Mouse (Mus musculus): ENCODE results near the gene Neb. TPM values are rescaled to one million over a fixed set of nuclear protein-coding genes. Genes with fewer than 3 reads are reported as not detected.

Gene Neb
- total RNA-seq, 2 experiments from 2014 or later = 5.7 to 7.3 TPM

GRCm38 (mm10) chr2:52374706-52375105 lies 3.6 kb downstream of the Neb start:
- DNase-seq = no peak

DNA sequence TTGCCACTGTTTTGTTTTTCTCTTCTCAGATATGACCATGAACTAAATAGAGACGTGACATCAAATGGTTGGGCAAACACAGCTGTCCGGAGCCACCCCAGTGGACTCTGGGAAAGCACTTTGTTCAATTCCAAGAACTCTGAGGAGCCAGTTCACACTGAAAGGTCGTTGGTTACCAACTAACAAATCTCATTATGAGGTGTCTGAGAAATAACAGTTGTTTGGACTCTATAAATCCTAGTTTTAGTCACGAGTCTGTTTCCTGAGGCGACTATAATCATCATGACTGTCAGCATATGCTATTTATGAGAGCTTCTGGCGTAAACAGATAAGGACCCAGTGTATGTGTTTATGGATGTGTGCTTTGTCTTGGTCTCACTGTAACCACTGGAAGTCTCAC lies 5.8 kb downstream of the Neb start:
- DNase-seq = no peak

GRCm38 (mm10) chr2:52372080-52372479 lies 6.2 kb downstream of the Neb start:
- no peak for DNase-seq

DNA sequence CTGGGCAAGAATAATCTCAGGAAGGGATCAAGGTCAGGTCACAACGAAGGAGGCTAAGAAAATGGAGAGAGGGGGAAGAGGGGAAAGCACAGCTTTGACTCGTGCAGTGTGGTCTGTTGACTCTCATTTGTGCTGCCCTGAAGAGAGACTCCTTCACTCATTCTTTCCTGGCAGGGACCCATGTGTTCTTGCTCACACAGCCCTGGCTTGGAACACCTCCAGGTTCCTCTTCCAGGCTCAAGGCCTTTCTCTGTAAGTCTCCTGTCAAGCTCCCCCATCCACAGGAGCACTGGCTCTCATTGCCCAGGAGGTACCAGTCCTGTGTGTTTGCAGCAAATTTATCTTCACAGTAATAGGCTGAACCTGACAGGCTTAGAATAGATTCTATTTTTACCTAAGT lies 7.2 kb downstream of the Neb start:
- peak; percentile 70 to 71 for DNase-seq

GRCm38 (mm10) chr2:52369622-52370021 lies 8.7 kb downstream of the Neb start:
- no peak for DNase-seq

GRCm38 (mm10) chr2:52367665-52368064 lies 10.6 kb downstream of the Neb start:
- no peak for DNase-seq

GRCm38 (mm10) chr2:52367248-52367647 lies 11.0 kb downstream of the Neb start:
- no peak for DNase-seq

GRCm38 (mm10) chr2:52361086-52361485 lies 17.2 kb downstream of the Neb start:
- DNase-seq = no peak

GRCm38 (mm10) chr2:52359722-52360121 lies 18.6 kb downstream of the Neb start:
- DNase-seq = no peak

DNA sequence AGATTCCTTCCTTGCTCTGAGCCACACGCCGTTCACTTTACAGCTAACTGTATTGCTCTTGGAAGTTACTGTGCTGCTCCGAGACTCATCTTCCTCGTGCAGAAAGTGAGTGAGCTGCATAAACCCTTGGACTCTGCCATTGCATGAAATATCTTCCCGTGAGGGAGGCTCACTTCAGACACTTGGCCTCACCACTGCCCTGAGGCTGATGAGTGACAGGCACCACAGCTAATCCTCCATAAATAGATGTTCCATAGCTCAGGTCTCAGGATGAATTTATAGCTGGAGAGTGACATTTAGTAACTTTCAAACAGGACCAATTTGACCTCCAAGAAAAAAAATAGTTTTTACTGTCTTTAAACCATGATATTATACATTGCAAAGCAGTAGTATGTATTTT lies 20.1 kb downstream of the Neb start:
- peak in 1 of 2 experiments; percentile 31 for DNase-seq

- DNase-seq = no peak
These were observed 27.2 kb downstream of the Neb start for GRCm38 (mm10) chr2:52351029-52351428.

GRCm38 (mm10) chr2:52340990-52341389 lies 37.3 kb downstream of the Neb start:
- DNase-seq = no peak

DNA sequence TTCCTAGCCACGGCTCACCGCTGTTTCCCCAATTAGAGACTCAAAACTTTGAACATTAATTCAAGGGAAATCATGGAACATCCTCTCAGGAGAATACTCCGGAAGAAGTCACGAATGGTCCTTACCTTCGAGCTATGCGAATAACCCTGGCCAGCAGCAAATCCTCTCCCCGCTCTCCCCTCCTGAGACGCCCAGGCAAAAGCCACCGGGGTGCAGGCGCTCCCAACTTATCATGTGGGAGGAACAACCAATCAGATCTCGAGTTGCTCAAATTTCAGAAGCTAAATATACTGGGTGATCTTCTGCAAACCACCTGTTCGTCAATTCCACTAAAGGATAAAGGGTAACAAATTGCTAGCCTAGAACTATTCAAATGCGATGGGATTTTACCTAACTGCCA lies 42.7 kb downstream of the Neb start:
- no peak for DNase-seq

- DNase-seq = no peak
These were observed 43.2 kb downstream of the Neb start for GRCm38 (mm10) chr2:52335087-52335486.

GRCm38 (mm10) chr2:52333535-52333934 lies 44.7 kb downstream of the Neb start:
- no peak for DNase-seq

DNA sequence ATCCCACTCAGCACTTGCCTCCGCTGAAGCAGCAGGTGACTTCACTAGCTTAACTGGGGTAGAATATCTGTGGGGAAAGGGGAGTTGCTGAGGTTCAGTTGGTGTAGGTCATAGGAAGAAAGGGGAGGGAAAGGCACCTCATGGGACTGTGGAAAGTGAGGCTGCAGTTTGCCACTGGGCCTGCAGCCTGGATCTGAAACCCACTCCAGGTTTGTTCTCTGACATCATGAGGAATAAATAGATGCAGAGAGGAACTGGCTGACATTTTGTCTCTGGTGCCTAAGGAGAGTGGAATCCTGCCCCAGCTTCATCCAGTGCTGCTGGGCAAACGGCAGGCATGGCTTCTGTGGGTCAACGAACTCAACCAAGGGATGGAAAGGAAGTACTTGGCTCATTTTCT lies 46.5 kb downstream of the Neb start:
- no peak for DNase-seq

GRCm38 (mm10) chr2:52327244-52327815 lies 50.9 kb downstream of the Neb start:
- DNase-seq = no peak

DNA sequence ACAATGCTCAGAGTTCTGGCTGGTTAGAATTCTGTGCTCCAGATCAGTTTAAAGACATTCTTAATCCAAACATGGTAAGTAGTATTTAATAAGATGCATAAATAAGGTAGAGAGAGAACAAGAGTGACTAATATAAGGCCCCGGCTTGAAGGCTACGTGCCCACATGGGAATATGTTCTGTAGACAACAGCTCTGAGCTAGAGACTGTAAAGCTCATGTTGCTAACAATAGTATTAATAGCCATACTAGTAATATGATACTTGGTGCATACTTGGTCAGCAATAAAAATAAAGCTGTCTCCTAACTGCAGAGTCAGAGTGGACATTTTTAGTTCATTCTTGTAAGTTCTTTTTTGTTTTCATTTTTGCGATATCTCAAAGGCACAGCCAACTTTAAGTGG lies 56.4 kb downstream of the Neb start:
- DNase-seq = no peak

GRCm38 (mm10) chr2:52320175-52320574 lies 58.1 kb downstream of the Neb start:
- DNase-seq = no peak

- DNase-seq = peak; percentile 11 to 12
These were observed 59.2 kb downstream of the Neb start for GRCm38 (mm10) chr2:52319020-52319567.

GRCm38 (mm10) chr2:52317471-52317870 lies 60.8 kb downstream of the Neb start:
- no peak for DNase-seq

GRCm38 (mm10) chr2:52315737-52316136 lies 62.5 kb downstream of the Neb start:
- no peak for DNase-seq

GRCm38 (mm10) chr2:52314922-52315730 lies 63.1 kb downstream of the Neb start:
- no peak for DNase-seq

DNA sequence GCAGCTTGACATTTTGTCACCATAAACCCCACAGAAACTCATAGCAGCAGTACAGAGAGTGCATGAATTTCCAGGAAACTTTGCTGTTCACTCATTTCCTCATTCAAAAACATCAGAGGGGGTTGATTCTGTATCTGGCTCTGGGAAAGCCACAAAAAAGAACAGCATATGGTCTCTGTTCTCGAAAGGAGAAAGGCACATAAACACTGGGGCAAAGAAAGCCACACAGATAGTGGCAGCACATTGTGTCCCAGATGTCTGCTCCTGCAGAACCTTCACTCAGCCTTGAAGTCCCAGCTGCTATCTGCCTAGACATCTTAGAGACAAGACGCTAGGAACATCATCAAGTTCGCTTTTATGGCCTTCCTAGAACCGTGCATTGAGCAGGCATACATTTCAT lies 67.5 kb downstream of the Neb start:
- no peak for DNase-seq
